Mouse (Mus musculus) hindbrain, embryonic 16.5 days (tissue): Measurements from ENCODE around the gene Irf2bp1. TPM values are rescaled to one million over a fixed set of nuclear protein-coding genes. Genes with fewer than 3 reads are reported as not detected.
A peak's percentile ranks its signal among the peaks of the same experiment; 100 is the strongest.

Experiments used
- ATAC-seq: fragments of 200-750 bp; cut with Nextera tagmentation; 2 replicates; pipeline ENCODE4 v1.8.0; 2017; ENCODE audit warnings: moderate TSS enrichment, moderate library complexity
- H3K27ac ChIP-seq: fragments of 300-500 bp; sonication (generic); 2 replicates; pipeline ENCODE4 v1.5.1; 2014; ENCODE audit warnings: low read depth, mild to moderate bottlenecking, control low read depth, low read length, moderate library complexity
- H3K27me3 ChIP-seq: fragments of 300-500 bp; sonication (generic); replicated peaks from 2 replicates; pipeline ENCODE4 v1.6.1; 2014; ENCODE audit warnings: low read length; ENCODE audit not compliant: control insufficient read depth, insufficient read depth
- H3K36me3 ChIP-seq: fragments of 300-500 bp; sonication (generic); 2 replicates; pipeline ENCODE4 v1.6.1; 2014; ENCODE audit warnings: mild to moderate bottlenecking, low read length, moderate library complexity, mixed read lengths; ENCODE audit not compliant: control insufficient read depth, insufficient read depth
- H3K4me1 ChIP-seq: fragments of 300-500 bp; sonication (generic); 2 replicates; pipeline ENCODE4 v1.6.1; 2014; ENCODE audit warnings: low read depth, low read length; ENCODE audit not compliant: control insufficient read depth, insufficient read depth
- H3K4me2 ChIP-seq: fragments of 300-500 bp; sonication (generic); 2 replicates; pipeline ENCODE4 v1.6.1; 2014; ENCODE audit warnings: mild to moderate bottlenecking, low read length, control low read depth, moderate library complexity
- H3K4me3 ChIP-seq: fragments of 300-500 bp; sonication (generic); 2 replicates; pipeline ENCODE4 v1.5.1; 2014; ENCODE audit warnings: mild to moderate bottlenecking, low read length, control low read depth, moderate library complexity
- H3K9ac ChIP-seq: fragments of 300-500 bp; sonication (generic); 2 replicates; pipeline ENCODE4 v1.6.1; 2014; ENCODE audit warnings: low read depth, mild to moderate bottlenecking, control low read depth, low read length, moderate library complexity
- H3K9me3 ChIP-seq: fragments of 300-500 bp; sonication (generic); 2 replicates; pipeline ENCODE4 v1.6.1; 2014; ENCODE audit warnings: mild to moderate bottlenecking, low read length, moderate library complexity; ENCODE audit not compliant: control insufficient read depth
- WGBS: fragments of 180-500 bp; shearing (Covaris S2); extraction: QIAGEN DNeasy Blood & Tissue Kit; methylation state at CpG from one replicate; pipeline ENCODE4 v1.1.7; 2014; 5-methylcytosine and 5-hydroxymethylcytosine counted together
- polyA plus RNA-seq: library from polyadenylated mRNA; unstranded; fragments of >200 nt; fragmentation: Nextera tagmentation; extraction: Ambion mirVana; gene quantifications from 2 replicates; pipeline ENCODE4 v1.2.1, GENCODE M21; 2015

The Irf2bp1 gene
- 26.8 and 27.3 TPM in 2 replicates for polyA plus RNA-seq

DNA sequence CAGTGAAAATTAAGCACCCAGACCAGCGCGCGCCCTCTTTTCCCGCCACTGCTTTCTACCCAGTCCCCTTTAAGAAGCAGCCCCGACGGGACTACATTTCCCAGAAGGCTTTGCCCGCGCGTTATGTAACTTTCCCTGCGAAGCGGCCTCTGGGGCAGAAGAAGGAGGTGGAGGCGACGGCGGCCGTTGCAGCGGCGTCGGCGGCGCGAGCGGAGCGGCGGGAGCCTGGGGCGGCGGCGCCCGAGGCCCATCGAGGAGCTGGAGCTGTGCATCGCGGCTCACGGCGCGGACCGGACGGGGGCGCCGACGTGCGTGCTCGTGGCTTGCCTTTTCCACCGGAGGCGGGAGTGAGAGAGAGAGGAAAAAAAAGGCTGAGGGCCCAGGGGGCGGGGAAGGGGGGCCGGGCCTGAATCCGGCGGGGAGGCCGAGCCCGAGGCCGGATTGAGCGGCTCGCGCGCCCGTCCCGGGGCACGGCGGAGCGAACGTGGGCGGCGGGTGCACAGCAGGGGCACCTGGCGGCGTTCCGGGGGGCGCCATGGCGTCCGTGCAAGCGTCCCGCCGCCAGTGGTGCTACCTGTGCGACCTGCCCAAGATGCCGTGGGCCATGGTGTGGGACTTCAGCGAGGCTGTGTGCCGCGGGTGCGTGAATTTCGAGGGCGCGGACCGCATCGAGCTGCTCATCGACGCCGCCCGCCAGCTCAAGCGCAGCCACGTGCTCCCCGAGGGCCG is at the start of gene Irf2bp1:
Irf2bp1 (plus strand) TSS at position 143 of the 729 bp plus-strand sequence.
- Histone ChIP-seq H3K9ac (peak within 1 kb of the TSS; percentile 87), H3K36me3 (peaks cover 20% of the 10 kb centered on the region), H3K27ac (peak within 1 kb of the TSS; percentile 95), H3K4me2 (peak within 1 kb of the TSS; percentile 87), H3K27me3 (no peaks in the 10 kb centered on the region), H3K9me3 (no peaks in the 10 kb centered on the region), H3K4me1 (peaks cover 34% of the 10 kb centered on the region), H3K4me3 (peak within 1 kb of the TSS; percentile 76)
- under 1% methylated on average over 72 of the region's 90 CpGs for WGBS
- ATAC-seq: peak; percentile 64

DNA sequence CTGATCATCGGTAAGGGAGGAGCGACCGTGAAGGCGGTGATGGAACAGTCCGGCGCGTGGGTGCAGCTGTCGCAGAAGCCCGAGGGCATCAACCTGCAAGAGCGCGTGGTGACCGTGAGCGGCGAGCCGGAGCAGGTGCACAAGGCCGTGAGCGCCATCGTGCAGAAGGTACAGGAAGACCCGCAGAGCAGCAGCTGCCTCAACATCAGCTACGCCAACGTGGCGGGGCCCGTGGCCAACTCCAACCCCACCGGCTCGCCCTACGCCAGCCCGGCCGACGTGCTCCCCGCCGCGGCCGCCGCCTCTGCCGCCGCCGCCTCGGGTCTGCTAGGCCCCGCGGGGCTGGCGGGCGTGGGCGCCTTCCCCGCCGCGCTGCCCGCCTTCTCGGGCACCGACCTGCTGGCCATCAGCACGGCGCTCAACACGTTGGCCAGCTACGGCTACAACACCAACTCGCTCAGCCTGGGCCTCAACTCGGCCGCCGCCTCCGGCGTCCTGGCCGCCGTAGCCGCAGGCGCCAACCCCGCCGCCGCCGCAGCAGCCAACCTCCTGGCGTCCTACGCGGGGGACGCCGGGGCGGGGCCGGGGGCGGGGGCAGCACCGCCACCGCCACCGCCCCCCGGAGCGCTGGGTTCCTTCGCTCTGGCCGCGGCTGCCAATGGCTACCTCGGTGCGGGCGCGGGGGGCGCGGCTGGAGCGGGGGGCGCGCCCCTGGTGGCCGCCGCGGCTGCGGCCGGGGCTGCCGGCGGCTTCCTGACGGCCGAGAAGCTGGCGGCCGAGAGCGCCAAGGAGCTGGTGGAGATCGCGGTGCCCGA is 46.1 kb upstream of the Irf2bp1 start:
- peak overlapping the region; percentile 60 for H3K27ac ChIP-seq
- peak overlapping the region; percentile 41 for H3K4me3 ChIP-seq
- no peaks in the 10 kb centered on the region for H3K27me3 ChIP-seq
- peaks cover 18% of the 10 kb centered on the region for H3K36me3 ChIP-seq
- ATAC-seq: peak; percentile 48
- H3K4me2 ChIP-seq: peak overlapping the region; percentile 61
- H3K9me3 ChIP-seq: no peaks in the 10 kb centered on the region
- WGBS: 2% methylated on average over 66 of the region's 107 CpGs
- peaks cover 19% of the 10 kb centered on the region for H3K4me1 ChIP-seq
- H3K9ac ChIP-seq: peak overlapping the region; percentile 65

DNA sequence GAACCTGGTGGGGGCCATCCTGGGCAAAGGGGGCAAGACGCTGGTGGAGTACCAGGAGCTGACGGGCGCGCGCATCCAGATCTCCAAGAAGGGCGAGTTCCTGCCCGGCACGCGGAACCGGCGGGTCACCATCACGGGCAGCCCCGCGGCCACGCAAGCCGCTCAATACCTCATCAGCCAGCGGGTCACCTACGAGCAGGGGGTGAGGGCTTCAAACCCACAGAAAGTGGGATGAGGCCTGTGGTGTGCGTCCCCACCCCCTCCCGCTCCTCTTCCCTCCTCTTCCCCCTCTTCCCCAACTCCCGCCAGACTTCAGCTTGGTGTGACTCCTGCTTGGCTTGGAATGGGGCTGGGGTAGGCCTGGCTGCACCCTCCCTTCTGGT is 45.5 kb upstream of the Irf2bp1 start:
- peak; percentile 6; the same call in 1 of the 2 replicates for ATAC-seq
- H3K36me3 ChIP-seq: peaks cover 12% of the 10 kb centered on the region
- 15% methylated on average over 13 of the region's 21 CpGs for WGBS
- no peaks in the 10 kb centered on the region for H3K27me3 ChIP-seq
- peaks cover 24% of the 10 kb centered on the region for H3K4me1 ChIP-seq
- H3K9ac ChIP-seq: peak overlapping the region; percentile 65
- H3K4me2 ChIP-seq: peak overlapping the region; percentile 61
- no peak overlapping the region; the same call in 1 of the 2 replicates for H3K27ac ChIP-seq
- H3K4me3 ChIP-seq: peak overlapping the region; percentile 41
- H3K9me3 ChIP-seq: no peaks in the 10 kb centered on the region

DNA sequence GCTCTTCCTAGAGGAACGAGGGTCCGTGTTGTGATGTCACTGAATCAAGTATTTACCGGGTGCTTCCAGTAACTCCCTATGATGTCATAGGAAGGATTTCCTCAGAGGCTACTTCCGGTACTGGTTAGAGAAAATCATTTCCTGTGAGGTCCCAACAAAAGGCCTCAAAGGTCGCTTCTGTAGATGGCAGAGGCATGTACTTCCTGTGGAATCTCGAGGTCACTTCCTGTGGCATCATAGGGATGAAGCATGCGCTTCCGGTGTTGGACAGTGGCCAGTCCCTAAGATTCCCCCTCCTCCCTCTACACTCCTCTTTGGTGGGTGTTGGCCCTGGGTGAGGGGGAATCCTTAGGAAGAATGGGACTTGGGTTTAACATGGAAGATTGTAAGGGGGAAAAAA is 44.4 kb upstream of the Irf2bp1 start:
- H3K9me3 ChIP-seq: no peaks in the 10 kb centered on the region
- WGBS: 64% methylated on average over 8 of the region's 8 CpGs
- H3K4me3 ChIP-seq: no peak overlapping the region
- peaks cover 8% of the 10 kb centered on the region; the same call in 1 of the 2 replicates for H3K36me3 ChIP-seq
- no peak overlapping the region for H3K27ac ChIP-seq
- H3K4me2 ChIP-seq: no peak overlapping the region
- H3K4me1 ChIP-seq: peaks cover 27% of the 10 kb centered on the region
- no peak for ATAC-seq
- H3K9ac ChIP-seq: no peak overlapping the region
- no peaks in the 10 kb centered on the region for H3K27me3 ChIP-seq

DNA sequence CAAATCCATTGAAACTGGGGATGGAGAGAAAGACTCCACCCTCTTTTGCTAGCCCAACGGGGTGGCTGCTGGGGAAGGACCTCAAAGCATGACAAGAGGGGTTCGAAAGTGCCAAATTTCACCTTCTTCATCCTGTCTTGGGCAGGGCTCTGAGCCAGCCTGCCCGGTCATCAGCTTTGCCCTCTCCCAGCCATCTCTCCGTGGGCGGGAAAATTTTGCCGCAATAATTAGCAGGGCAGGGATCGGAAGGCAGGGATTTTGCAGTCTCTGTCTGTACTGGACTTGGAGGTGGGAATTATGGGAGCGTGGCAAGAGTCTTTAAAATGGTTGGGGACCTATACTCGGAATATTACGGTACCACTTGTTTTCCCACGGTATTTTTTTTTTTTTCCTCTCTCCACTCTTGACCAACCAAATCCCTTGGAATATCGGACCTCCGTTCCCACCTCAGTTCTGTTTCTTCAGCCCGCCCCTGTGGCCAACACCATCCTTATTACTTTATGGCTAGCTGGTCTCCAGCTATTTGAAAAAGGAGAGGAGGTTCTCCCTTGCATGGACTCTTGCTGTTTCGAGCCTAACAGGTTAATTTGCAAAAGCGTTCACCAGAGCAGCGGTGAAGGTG is 41.6 kb upstream of the Irf2bp1 start:
- ATAC-seq: no peak
- Histone ChIP-seq H3K36me3 (peaks cover 3% of the 10 kb centered on the region; the same call in 1 of the 2 replicates), H3K9ac (peak overlapping the region; percentile 19; the same call in 1 of the 2 replicates), H3K27me3 (no peaks in the 10 kb centered on the region), H3K4me2 (peak overlapping the region; percentile 48), H3K27ac (no peak overlapping the region), H3K4me1 (peaks cover 27% of the 10 kb centered on the region), H3K9me3 (no peaks in the 10 kb centered on the region), H3K4me3 (0 out of 2 replicates have a peak overlapping the region, but pooled peaks have one; percentile 16)
- WGBS: 5% methylated on average over 17 of the region's 17 CpGs

DNA sequence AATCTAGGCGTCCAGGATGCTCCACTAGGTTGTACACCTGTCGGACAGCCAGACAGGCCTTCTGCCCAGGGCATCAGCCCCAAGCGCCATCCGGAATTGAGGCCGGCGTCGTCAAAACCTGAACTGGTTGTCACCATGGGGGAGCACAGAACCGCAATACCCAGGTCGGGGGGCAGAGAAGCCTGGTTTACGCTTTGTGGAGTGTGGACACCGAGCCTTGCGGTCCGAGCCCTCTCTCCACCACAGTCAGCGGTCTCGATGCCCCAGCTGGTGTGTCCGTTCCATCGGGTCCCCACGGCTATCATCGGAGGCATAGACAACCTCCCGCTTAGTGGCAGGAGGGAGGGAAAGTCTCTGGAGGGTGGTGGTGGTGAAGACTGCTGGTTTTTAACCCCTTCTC is 41.0 kb upstream of the Irf2bp1 start:
- 9% methylated on average over 20 of the region's 20 CpGs for WGBS
- H3K27me3 ChIP-seq: no peaks in the 10 kb centered on the region
- peaks cover 3% of the 10 kb centered on the region; the same call in 1 of the 2 replicates for H3K36me3 ChIP-seq
- peak overlapping the region; percentile 19; the same call in 1 of the 2 replicates for H3K9ac ChIP-seq
- H3K9me3 ChIP-seq: no peaks in the 10 kb centered on the region
- no peak for ATAC-seq
- H3K4me3 ChIP-seq: peak overlapping the region; percentile 25; the same call in 1 of the 2 replicates
- peaks cover 22% of the 10 kb centered on the region; the same call in 1 of the 2 replicates for H3K4me1 ChIP-seq
- H3K4me2 ChIP-seq: peak overlapping the region; percentile 48
- no peak overlapping the region for H3K27ac ChIP-seq

DNA sequence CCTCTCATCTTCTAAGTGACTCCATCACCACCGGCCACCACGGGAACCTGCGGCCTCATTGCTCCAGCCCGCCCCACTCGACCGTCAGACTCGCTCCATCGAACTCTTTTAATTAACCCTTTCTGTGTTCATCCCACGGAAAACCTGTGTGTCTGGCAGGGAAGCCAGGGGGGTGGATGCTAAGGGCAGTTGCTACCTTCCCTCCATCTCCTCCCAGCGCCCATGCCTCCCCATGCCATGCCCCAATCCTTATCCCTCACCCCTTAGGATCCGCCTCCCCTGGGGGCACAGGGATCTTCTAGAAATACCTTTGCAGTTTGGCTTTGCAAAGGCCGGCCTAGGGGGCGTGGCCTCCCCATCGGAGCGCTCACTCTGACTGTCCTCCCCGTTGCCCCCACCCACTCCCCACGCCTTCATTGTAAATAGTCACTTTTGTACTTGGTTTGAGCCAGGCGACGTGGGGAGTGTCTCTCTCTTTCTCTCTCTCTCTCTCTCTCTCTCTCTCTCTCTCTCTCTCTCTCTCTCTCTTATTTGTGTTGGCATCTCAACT is 40.5 kb upstream of the Irf2bp1 start:
- H3K36me3 ChIP-seq: no peaks in the 10 kb centered on the region
- WGBS: 6% methylated on average over 19 of the region's 19 CpGs
- peak overlapping the region; percentile 48 for H3K4me2 ChIP-seq
- ATAC-seq: no peak
- no peak overlapping the region; the same call in 1 of the 2 replicates for H3K4me3 ChIP-seq
- H3K4me1 ChIP-seq: peaks cover 17% of the 10 kb centered on the region; the same call in 1 of the 2 replicates
- H3K27me3 ChIP-seq: no peaks in the 10 kb centered on the region
- no peak overlapping the region for H3K27ac ChIP-seq
- H3K9ac ChIP-seq: peak overlapping the region; percentile 19; the same call in 1 of the 2 replicates
- H3K9me3 ChIP-seq: no peaks in the 10 kb centered on the region

DNA sequence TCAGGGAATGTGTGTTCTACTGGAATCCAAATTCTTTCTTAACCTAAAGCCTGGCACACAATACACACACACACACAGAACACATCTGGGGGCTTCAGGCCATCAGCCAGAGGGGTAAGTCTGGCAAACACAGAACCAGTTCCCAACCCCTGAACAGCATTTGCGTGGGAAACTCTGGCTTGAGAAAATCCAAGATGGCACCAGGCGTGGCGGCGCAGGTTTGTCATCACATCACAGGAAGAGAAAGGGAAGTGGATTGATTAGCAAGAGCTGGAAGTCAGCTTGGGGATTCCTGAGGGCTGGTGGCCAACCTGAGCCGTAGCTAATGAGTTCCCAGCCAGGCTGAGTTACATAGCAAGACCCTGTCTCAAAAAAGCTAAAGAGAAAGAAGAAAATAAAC is 38.5 kb upstream of the Irf2bp1 start:
- Histone ChIP-seq H3K4me1 (peaks cover 13% of the 10 kb centered on the region; the same call in 1 of the 2 replicates), H3K36me3 (no peaks in the 10 kb centered on the region), H3K27ac (no peak overlapping the region), H3K4me3 (no peak overlapping the region), H3K4me2 (no peak overlapping the region), H3K9me3 (no peaks in the 10 kb centered on the region), H3K27me3 (no peaks in the 10 kb centered on the region), H3K9ac (no peak overlapping the region)
- 75% methylated on average over 5 of the region's 5 CpGs for WGBS
- no peak for ATAC-seq
